Mouse (Mus musculus): ENCODE data around the gene Plch2. TPM values are rescaled to one million over a fixed set of nuclear protein-coding genes. Genes with fewer than 3 reads are reported as not detected.

Plch2 gene
- polyA plus RNA-seq, 1 experiment from 2014 or later: 2.4 TPM

- H3K9me3 ChIP-seq (ENCODE audit: control insufficient read depth, low read length): no peaks in the 10 kb centered on the region
- peak within 1 kb of the TSS; percentile 87 for H3K4me2 ChIP-seq (ENCODE audit: low read depth, low read length, severe bottlenecking)
- peaks cover 22% of the 10 kb centered on the region for H3K27me3 ChIP-seq (ENCODE audit: control insufficient read depth, insufficient read depth, low read length)
- under 1% methylated on average over 65 of the region's 65 CpGs for WGBS
- peak within 1 kb of the TSS; percentile 98 for H3K27ac ChIP-seq (ENCODE audit: low read depth, low read length)
- peak within 1 kb of the TSS; percentile 97 for H3K4me3 ChIP-seq (ENCODE audit: low read depth, low read length)
- H3K9ac ChIP-seq (ENCODE audit: low read length): peak within 1 kb of the TSS; percentile 99
- H3K4me1 ChIP-seq (replicated peaks; ENCODE audit: control insufficient read depth, insufficient read depth, low read length): peaks cover 50% of the 10 kb centered on the region
- ATAC-seq (replicated peaks; ENCODE audit: low FRiP score): peak; percentile 75
- H3K36me3 ChIP-seq (ENCODE audit: control insufficient read depth, insufficient read depth, low read length): peaks cover 4% of the 10 kb centered on the region; the same call in 1 of the 2 replicates
- DNase-seq (ENCODE audit: low spot score): peak; percentile 97
Measured at GRCm38 (mm10) chr4:154960690-154961225, 95.8 kb downstream of the Plch2 start, which contains the start of gene Hes5. Gene Hes5 (plus strand): TSS chr4:154960923.

GRCm38 (mm10) chr4:154960021-154960689, 96.4 kb downstream of the Plch2 start:
- peaks cover 4% of the 10 kb centered on the region; the same call in 1 of the 2 replicates for H3K36me3 ChIP-seq (ENCODE audit: control insufficient read depth, insufficient read depth, low read length)
- peaks cover 45% of the 10 kb centered on the region for H3K4me1 ChIP-seq (replicated peaks; ENCODE audit: control insufficient read depth, insufficient read depth, low read length)
- no peaks in the 10 kb centered on the region for H3K9me3 ChIP-seq (ENCODE audit: control insufficient read depth, low read length)
- H3K27me3 ChIP-seq (ENCODE audit: control insufficient read depth, insufficient read depth, low read length): peaks cover 25% of the 10 kb centered on the region
- H3K4me3 ChIP-seq (ENCODE audit: low read depth, low read length): peak overlapping the region; percentile 97
- no peak; the same call in 1 of the 2 replicates for ATAC-seq (replicated peaks; ENCODE audit: low FRiP score)
- peak overlapping the region; percentile 87 for H3K4me2 ChIP-seq (ENCODE audit: low read depth, low read length, severe bottlenecking)
- H3K9ac ChIP-seq (ENCODE audit: low read length): no peak overlapping the region; the same call in none of the 2 replicates
- WGBS: 9% methylated on average over 20 of the region's 20 CpGs
- peak overlapping the region; percentile 98 for H3K27ac ChIP-seq (ENCODE audit: low read depth, low read length)
- no peak for DNase-seq (ENCODE audit: low spot score)

GRCm38 (mm10) chr4:154958621-154959020, 98.0 kb downstream of the Plch2 start:
- Histone ChIP-seq H3K36me3 (ENCODE audit: control insufficient read depth, insufficient read depth, low read length) (peaks cover 4% of the 10 kb centered on the region; the same call in 1 of the 2 replicates), H3K9me3 (ENCODE audit: control insufficient read depth, low read length) (no peaks in the 10 kb centered on the region), H3K4me1 (replicated peaks; ENCODE audit: control insufficient read depth, insufficient read depth, low read length) (peaks cover 48% of the 10 kb centered on the region), H3K27ac (ENCODE audit: low read depth, low read length) (peak overlapping the region; percentile 70), H3K9ac (ENCODE audit: low read length) (no peak overlapping the region; the same call in 1 of the 2 replicates), H3K27me3 (ENCODE audit: control insufficient read depth, insufficient read depth, low read length) (peaks cover 38% of the 10 kb centered on the region), H3K4me2 (ENCODE audit: low read depth, low read length, severe bottlenecking) (peak overlapping the region; percentile 40), H3K4me3 (ENCODE audit: low read depth, low read length) (peak overlapping the region; percentile 14; the same call in 1 of the 2 replicates)
- 4% methylated on average over 8 of the region's 8 CpGs for WGBS
- DNase-seq (ENCODE audit: low spot score) (no peak), ATAC-seq (replicated peaks; ENCODE audit: low FRiP score) (peak; percentile 21)

DNA sequence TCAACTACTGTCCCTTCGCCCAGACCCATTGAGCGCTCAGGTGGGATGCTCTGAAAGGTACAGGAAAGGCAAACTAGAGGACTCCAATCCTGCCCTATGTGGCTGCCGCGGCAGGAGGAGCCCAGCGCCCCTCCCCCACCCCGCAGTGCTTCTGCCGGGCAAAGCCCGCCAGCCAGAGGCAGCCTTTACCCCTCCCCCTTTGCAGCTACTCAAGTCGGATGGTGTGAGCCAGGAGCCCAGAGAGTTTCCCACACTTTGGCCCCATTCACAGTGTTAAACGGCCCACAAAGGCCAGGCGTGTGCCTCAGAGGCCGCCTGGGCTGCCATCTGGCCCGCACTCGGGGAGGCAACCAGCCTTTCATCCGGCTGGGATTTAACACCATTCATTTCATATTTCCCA, 98.4 kb downstream of the Plch2 start:
- peak overlapping the region; percentile 40 for H3K4me2 ChIP-seq (ENCODE audit: low read depth, low read length, severe bottlenecking)
- peak overlapping the region; percentile 70 for H3K27ac ChIP-seq (ENCODE audit: low read depth, low read length)
- H3K4me1 ChIP-seq (replicated peaks; ENCODE audit: control insufficient read depth, insufficient read depth, low read length): peaks cover 51% of the 10 kb centered on the region
- DNase-seq (ENCODE audit: low spot score) (peak; percentile 94), ATAC-seq (replicated peaks; ENCODE audit: low FRiP score) (peak; percentile 75)
- peaks cover 4% of the 10 kb centered on the region; the same call in 1 of the 2 replicates for H3K36me3 ChIP-seq (ENCODE audit: control insufficient read depth, insufficient read depth, low read length)
- peaks cover 39% of the 10 kb centered on the region for H3K27me3 ChIP-seq (ENCODE audit: control insufficient read depth, insufficient read depth, low read length)
- H3K9me3 ChIP-seq (ENCODE audit: control insufficient read depth, low read length): no peaks in the 10 kb centered on the region
- 0% methylated on average over 15 of the region's 15 CpGs for WGBS
- peak overlapping the region; percentile 28 for H3K9ac ChIP-seq (ENCODE audit: low read length)
- peak overlapping the region; percentile 14; the same call in 1 of the 2 replicates for H3K4me3 ChIP-seq (ENCODE audit: low read depth, low read length)

DNA sequence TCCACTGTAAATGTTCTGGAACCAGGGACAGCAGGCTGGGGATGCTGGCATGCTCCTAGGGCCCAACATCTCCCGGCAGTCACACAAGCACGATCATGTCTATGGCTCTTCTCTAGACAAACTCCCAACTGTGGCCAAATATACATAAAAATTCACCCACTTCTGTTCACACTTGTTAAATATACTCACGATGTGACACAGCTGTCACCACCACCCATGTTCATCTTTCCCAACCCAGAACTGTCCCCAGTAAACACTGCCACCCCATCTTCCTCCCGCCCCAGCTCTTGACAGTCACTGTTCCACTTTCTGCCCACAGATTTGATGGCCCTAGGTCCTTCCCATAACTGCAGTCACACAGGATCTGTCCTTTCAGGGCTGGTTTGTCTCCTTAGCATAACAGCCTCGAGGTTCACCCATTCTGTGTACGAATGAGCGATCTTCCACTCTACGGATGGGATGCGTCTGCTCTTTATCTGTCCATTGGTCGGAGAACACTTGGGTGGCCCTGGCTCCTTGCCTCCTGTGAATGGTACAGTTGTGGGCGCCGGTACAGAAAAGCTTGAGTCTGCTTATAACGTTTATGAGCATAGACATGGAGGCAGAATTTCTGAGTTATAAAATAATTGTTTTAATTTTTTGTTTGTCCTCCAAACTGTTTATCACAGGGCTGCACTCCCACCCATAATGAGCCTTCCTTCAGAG, 99.1 kb downstream of the Plch2 start:
- Histone ChIP-seq H3K27ac (ENCODE audit: low read depth, low read length) (no peak overlapping the region; the same call in 1 of the 2 replicates), H3K36me3 (ENCODE audit: control insufficient read depth, insufficient read depth, low read length) (peaks cover 4% of the 10 kb centered on the region; the same call in 1 of the 2 replicates), H3K9ac (ENCODE audit: low read length) (peak overlapping the region; percentile 39), H3K27me3 (ENCODE audit: control insufficient read depth, insufficient read depth, low read length) (peaks cover 37% of the 10 kb centered on the region), H3K4me2 (ENCODE audit: low read depth, low read length, severe bottlenecking) (peak overlapping the region; percentile 40), H3K4me3 (ENCODE audit: low read depth, low read length) (no peak overlapping the region; the same call in 1 of the 2 replicates), H3K4me1 (replicated peaks; ENCODE audit: control insufficient read depth, insufficient read depth, low read length) (peaks cover 56% of the 10 kb centered on the region), H3K9me3 (ENCODE audit: control insufficient read depth, low read length) (no peaks in the 10 kb centered on the region)
- WGBS: 38% methylated on average over 13 of the region's 13 CpGs
- ATAC-seq (replicated peaks; ENCODE audit: low FRiP score) (no peak), DNase-seq (ENCODE audit: low spot score) (no peak)

DNA sequence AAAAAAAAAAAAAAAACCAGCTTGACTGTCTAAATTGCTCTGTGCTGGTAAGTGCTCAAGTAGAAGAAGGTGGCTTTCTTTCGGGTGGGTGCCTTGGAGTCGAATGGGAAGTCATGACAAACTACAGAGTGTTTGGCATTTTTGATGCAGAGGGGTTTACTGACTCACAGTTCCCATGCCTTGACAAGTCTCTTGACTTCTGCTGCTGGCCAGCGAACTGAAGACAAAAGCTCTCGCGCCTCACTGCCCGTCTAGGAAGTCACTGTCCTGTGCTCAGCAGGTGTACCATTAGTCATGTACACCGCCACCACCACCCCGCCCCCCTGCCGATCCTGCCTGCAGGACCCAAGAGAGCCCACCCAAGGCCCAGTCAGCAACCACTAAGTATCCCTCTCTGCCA, 100.0 kb downstream of the Plch2 start:
- Histone ChIP-seq H3K27ac (ENCODE audit: low read depth, low read length) (no peak overlapping the region), H3K36me3 (ENCODE audit: control insufficient read depth, insufficient read depth, low read length) (no peaks in the 10 kb centered on the region), H3K4me1 (replicated peaks; ENCODE audit: control insufficient read depth, insufficient read depth, low read length) (peaks cover 55% of the 10 kb centered on the region), H3K4me2 (ENCODE audit: low read depth, low read length, severe bottlenecking) (no peak overlapping the region), H3K27me3 (ENCODE audit: control insufficient read depth, insufficient read depth, low read length) (peaks cover 39% of the 10 kb centered on the region), H3K9ac (ENCODE audit: low read length) (no peak overlapping the region), H3K9me3 (ENCODE audit: control insufficient read depth, low read length) (no peaks in the 10 kb centered on the region), H3K4me3 (ENCODE audit: low read depth, low read length) (no peak overlapping the region)
- DNase-seq (ENCODE audit: low spot score): no peak
- ATAC-seq (replicated peaks; ENCODE audit: low FRiP score): no peak
- 21% methylated on average over 9 of the region's 9 CpGs for WGBS

- Histone ChIP-seq H3K27ac (ENCODE audit: low read depth, low read length) (peak overlapping the region; percentile 9; the same call in 1 of the 2 replicates), H3K4me3 (ENCODE audit: low read depth, low read length) (0 out of 2 replicates have a peak overlapping the region, but pooled peaks have one; percentile 6), H3K4me2 (ENCODE audit: low read depth, low read length, severe bottlenecking) (peak overlapping the region; percentile 39), H3K36me3 (ENCODE audit: control insufficient read depth, insufficient read depth, low read length) (no peaks in the 10 kb centered on the region), H3K9ac (ENCODE audit: low read length) (peak overlapping the region; percentile 17; the same call in 1 of the 2 replicates), H3K27me3 (ENCODE audit: control insufficient read depth, insufficient read depth, low read length) (peaks cover 33% of the 10 kb centered on the region), H3K4me1 (replicated peaks; ENCODE audit: control insufficient read depth, insufficient read depth, low read length) (peaks cover 48% of the 10 kb centered on the region), H3K9me3 (ENCODE audit: control insufficient read depth, low read length) (no peaks in the 10 kb centered on the region)
- ATAC-seq (replicated peaks; ENCODE audit: low FRiP score) (peak; percentile 81), DNase-seq (ENCODE audit: low spot score) (peak; percentile 90)
- 2% methylated on average over 26 of the region's 26 CpGs for WGBS
Measured at GRCm38 (mm10) chr4:154952461-154953241, 103.9 kb downstream of the Plch2 start.

- ATAC-seq (replicated peaks; ENCODE audit: low FRiP score): peak; percentile 37
Measured at GRCm38 (mm10) chr4:154949589-154949982, 107.0 kb downstream of the Plch2 start.

More at GRCm38 (mm10) chr4:154949589-154949982, 107.0 kb downstream of the Plch2 start:
- Histone ChIP-seq H3K27ac (ENCODE audit: low read depth, low read length) (peak overlapping the region; percentile 93), H3K4me1 (replicated peaks; ENCODE audit: control insufficient read depth, insufficient read depth, low read length) (peaks cover 55% of the 10 kb centered on the region), H3K9me3 (ENCODE audit: control insufficient read depth, low read length) (no peaks in the 10 kb centered on the region), H3K9ac (ENCODE audit: low read length) (no peak overlapping the region), H3K36me3 (ENCODE audit: control insufficient read depth, insufficient read depth, low read length) (no peaks in the 10 kb centered on the region), H3K4me3 (ENCODE audit: low read depth, low read length) (no peak overlapping the region), H3K4me2 (ENCODE audit: low read depth, low read length, severe bottlenecking) (peak overlapping the region; percentile 40; the same call in 1 of the 2 replicates), H3K27me3 (ENCODE audit: control insufficient read depth, insufficient read depth, low read length) (peaks cover 15% of the 10 kb centered on the region)
- WGBS: 3% methylated on average over 16 of the region's 16 CpGs
- peak; percentile 88 for DNase-seq (ENCODE audit: low spot score)
